Mouse (Mus musculus) megakaryocyte, embryonic 14.5 days (primary cell): ENCODE data around the gene Kremen1.

Experiments
- FLI1 ChIP-seq: IDR thresholded peaks from 2 replicates; pipeline ENCODE4 v1.6.1; 2012; ENCODE audit warnings: low read length, inconsistent platforms, mixed read lengths
- GATA1 ChIP-seq: IDR thresholded peaks from 3 replicates; pipeline ENCODE4 v1.6.1; 2012; ENCODE audit warnings: mixed read lengths, low read length, inconsistent platforms, borderline replicate concordance

DNA sequence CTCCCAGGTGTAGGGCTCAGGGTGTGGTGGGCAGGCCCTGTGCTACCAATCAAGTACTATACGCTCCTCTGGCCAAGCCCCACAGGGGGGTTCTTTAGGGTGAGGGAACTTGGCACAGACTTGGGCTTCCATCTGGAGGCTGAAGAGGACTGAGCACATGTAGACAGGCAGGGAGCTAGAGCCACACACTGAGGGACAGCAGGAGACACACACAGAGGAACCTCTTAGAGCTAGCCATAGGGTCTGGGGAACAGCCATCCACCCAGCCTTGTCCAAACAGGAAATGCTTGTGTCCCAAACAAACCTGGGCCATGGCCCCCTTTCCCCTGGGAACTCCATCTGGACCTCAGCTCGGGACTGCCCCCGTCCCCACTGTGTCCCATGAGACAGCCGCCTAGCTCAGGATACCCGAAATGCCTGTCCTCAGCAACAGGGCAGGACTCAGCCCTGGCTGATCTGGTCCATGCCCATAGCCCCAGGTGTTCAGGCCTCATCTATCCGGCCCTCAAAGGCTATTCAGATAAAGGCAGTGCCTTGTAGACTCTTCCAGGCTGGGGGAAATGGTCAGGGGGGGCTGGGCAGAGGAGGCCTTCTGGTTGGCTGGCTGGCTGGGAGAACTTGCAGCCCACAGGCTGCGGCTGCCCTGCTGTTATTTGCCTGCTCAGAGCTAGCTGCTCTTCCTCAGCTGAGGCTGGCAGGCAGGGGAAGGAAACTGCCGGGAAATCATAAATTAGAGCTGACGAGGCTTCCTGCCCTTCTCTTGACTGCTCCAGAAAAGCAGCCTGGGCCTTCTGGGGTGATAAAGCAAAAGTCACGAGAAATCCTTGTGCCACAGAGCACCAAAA is 106.2 kb downstream of the Kremen1 start:
- TF ChIP-seq FLI1 (no peak), GATA1 (no peak)
